Mouse (Mus musculus): ENCODE results near the gene Top2a. TPM values are rescaled to one million over a fixed set of nuclear protein-coding genes. Genes with fewer than 3 reads are reported as not detected.

The Top2a gene
- polyA plus RNA-seq, 1 experiment from 2014 or later = 217 TPM

DNA sequence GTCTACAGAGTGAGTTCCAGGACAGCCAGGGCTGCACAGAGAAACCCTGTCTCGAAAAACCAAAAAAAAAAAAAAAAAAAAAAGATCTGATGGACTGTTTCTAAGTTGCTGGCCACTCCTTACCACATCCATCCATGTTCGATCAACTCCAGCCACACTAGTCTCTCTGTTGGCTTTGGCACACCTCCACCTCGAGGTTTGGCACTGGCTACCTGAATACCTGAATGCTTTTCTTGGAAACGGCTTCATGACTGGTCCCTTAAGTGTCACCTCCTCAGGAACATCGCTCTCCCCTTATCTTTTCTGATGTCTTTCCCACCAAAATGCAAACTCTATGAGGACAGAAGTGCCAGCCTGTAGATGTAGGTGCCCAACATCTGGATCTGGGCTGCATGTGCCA lies 44.6 kb downstream of the Top2a start:
- Histone ChIP-seq H3K9me3 (no peaks in the 10 kb centered on the region), H3K4me3 (replicated peaks) (no peak overlapping the region), H3K36me3 (peaks cover 4% of the 10 kb centered on the region; the same call in 1 of the 2 replicates), H3K9ac (no peak overlapping the region), H3K27ac (no peak overlapping the region), H3K27me3 (replicated peaks) (peaks cover 12% of the 10 kb centered on the region; the same call in 1 of the 2 replicates), H3K4me2 (no peak overlapping the region), H3K4me1 (peaks cover 12% of the 10 kb centered on the region)
- ATAC-seq (ENCODE audit: insufficient read depth, low FRiP score, low read depth) = no peak
- 77% methylated on average over 5 of the region's 5 CpGs for WGBS

DNA sequence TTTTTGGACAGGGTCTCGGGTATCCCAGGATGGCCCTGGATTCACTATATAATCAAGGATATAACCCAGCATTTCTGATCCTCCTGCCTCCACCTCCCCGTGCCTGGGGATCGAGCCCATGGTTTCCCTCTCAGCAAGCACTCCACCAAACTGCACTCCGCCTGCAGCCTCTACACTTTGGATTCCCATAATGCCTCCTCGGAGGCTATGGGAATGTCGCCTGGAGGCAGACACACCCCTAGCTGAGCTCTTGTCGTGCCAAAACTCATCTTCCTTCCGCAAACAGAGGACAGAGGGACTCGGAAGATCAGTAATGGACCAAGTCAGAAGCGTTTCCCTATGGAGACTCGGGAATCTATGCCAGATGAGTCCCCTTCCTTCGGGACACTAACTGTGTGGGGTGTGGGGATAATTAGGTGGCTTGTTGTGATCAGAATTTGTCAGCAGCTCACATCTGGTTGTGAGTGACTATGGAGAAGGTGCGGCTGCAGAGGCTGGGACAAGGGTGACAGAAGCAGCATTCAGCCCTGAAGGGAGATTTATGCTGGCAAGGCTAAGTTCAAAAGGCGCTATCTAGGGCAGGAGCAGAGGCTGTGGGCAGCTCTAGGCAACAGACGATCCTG lies 45.4 kb downstream of the Top2a start:
- Histone ChIP-seq H3K27me3 (replicated peaks) (peaks cover 12% of the 10 kb centered on the region; the same call in 1 of the 2 replicates), H3K36me3 (peaks cover 7% of the 10 kb centered on the region), H3K9me3 (no peaks in the 10 kb centered on the region), H3K4me2 (no peak overlapping the region), H3K9ac (no peak overlapping the region), H3K4me3 (replicated peaks) (no peak overlapping the region), H3K4me1 (peaks cover 12% of the 10 kb centered on the region), H3K27ac (no peak overlapping the region)
- ATAC-seq (ENCODE audit: insufficient read depth, low FRiP score, low read depth) = no peak
- WGBS = 59% methylated on average over 15 of the region's 15 CpGs

DNA sequence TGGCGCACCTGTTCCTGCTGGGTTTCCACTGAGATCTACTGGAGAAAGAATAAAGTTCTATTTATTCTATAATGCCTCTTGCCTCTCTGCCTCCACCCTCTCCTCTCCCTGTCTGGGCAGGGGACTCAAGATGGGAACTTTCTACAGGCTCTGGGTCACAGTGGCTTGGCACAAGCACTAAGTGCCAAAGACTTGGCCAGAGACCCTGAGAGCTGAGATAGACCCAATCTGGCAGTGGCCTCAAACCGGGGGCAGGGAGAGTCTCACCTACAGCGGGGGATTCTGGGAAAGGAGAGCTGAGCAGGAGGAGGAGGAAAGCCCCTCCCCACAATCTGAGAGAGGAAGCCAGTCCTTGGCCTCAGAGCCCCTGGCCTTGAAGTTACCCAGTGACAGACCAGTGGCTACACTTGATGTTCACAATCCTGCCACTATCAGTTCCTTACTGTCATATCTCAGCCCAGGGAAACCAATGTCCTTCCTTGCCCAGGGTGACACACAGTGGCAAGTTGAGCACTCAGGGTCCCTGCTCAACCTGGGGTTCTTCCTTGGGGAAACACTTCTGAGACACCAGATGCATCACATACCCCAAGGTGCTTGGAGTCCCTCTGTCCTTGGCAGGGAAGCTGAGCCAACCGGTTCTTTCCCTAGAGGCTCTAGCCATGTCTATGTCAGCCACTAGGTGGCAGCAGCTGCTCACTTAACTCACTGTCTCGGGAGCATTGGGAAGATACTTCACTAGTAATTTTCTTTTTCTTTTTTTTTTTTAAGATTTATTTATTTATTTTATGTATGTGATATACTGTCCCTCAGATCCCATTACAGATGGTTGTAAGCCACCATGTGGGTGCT lies 48.9 kb downstream of the Top2a start:
- Histone ChIP-seq H3K9me3 (no peaks in the 10 kb centered on the region), H3K4me3 (replicated peaks) (no peak overlapping the region), H3K27ac (no peak overlapping the region; the same call in 1 of the 2 replicates), H3K9ac (no peak overlapping the region), H3K27me3 (replicated peaks) (0 out of 2 replicates have a peak, but pooled peaks cover under 1% of the 10 kb centered on the region), H3K4me1 (peaks cover 16% of the 10 kb centered on the region), H3K36me3 (peaks cover 37% of the 10 kb centered on the region), H3K4me2 (no peak overlapping the region)
- WGBS = 53% methylated on average over 5 of the region's 5 CpGs
- no peak for ATAC-seq (ENCODE audit: insufficient read depth, low FRiP score, low read depth)

DNA sequence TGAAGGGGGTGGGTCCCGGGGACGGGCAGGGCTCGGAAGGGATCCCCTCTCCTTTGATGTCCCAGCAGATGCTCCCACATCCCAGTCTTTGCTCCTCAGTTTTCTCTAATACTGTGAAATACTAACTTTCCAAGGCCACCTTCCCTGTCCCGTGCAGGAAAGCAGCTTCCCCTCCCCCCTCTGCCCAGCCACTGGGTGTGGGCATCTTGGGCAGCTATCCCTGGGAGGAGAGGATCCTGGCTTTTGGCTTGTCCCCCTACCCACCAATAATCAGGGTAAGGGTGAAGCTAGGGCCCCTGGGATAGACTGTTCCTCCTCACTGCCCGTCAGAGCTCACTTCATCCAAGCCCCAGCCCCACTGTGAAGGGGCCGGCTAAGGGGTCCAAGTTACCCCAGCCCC lies 49.8 kb downstream of the Top2a start:
- Histone ChIP-seq H3K27ac (no peak overlapping the region), H3K9me3 (no peaks in the 10 kb centered on the region), H3K4me1 (peaks cover 25% of the 10 kb centered on the region), H3K36me3 (peaks cover 43% of the 10 kb centered on the region), H3K9ac (no peak overlapping the region), H3K27me3 (replicated peaks) (no peaks in the 10 kb centered on the region), H3K4me3 (replicated peaks) (no peak overlapping the region), H3K4me2 (no peak overlapping the region)
- 84% methylated on average over 6 of the region's 6 CpGs for WGBS
- ATAC-seq (ENCODE audit: insufficient read depth, low FRiP score, low read depth) = no peak

DNA sequence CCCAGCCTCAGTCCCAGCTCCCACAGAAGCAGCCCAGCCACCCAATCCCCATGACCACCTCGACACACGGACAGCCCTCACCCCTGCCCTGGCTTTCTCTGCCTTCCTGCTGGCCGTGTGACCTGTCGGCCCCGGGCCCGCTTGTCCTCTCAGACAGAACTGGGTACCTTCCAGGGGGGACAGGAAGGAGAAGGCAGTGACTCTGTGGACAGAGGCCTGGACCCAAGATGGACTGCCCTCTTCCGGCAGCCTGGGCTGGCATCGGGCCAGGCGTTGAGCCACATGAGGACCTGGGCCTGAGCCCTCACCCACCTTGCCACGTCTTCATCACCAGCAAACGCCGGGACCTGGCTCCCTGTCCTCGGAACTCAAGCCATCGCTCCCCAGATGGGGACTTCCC lies 50.4 kb downstream of the Top2a start:
- no peak overlapping the region for H3K4me2 ChIP-seq
- no peak overlapping the region for H3K4me3 ChIP-seq (replicated peaks)
- no peaks in the 10 kb centered on the region for H3K9me3 ChIP-seq
- ATAC-seq (ENCODE audit: insufficient read depth, low FRiP score, low read depth) = no peak
- H3K4me1 ChIP-seq = peaks cover 31% of the 10 kb centered on the region
- H3K9ac ChIP-seq = no peak overlapping the region
- 79% methylated on average over 14 of the region's 14 CpGs for WGBS
- no peak overlapping the region for H3K27ac ChIP-seq
- H3K36me3 ChIP-seq = peaks cover 43% of the 10 kb centered on the region
- H3K27me3 ChIP-seq (replicated peaks) = no peaks in the 10 kb centered on the region

DNA sequence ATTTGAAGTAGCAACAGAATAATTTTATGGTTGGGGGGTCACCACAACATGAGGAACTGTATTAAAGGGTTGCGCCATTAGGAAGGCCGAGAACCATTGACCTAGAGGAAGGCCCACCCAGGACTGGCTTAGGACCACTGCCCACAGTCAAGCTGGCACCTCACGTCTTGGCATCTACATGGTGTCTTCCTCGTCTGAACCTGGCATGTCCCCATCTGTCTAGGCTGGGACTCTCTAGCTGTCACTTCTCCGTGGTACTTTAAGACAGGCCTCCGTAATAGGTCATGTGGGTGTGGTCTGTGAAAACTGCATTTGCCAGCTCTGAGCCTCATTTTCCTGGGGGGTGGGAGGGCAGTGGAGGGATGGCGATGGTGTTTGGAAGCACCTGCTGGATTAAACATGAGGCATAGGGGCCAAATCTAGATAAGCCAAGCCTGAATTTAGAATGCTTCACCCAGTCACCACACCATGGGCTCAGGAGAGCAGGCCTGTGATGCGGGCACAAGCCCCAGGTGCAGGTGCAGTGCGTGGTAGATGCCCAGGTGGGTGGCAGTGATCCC lies 51.1 kb downstream of the Top2a start:
- no peak for ATAC-seq (ENCODE audit: insufficient read depth, low FRiP score, low read depth)
- 88% methylated on average over 9 of the region's 9 CpGs for WGBS

DNA sequence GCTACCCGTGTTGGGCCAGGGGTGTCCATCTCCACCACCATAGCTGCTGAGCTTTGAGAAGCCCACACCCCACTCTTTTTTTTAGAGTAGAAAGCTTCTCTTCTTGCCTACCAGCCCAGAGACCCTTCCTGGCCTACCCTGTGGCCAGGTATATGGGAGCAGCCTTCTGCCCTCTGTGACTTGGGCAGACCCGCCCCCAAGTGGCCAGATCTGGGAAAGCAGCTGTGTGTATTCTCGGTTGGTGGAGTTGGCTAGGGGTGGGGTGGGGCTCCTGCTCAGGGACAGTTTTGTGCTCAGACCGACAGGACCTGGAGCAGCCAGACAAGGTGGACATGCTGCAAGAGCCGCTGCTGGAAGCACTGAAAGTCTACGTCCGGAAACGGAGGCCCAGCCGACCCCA lies 51.8 kb downstream of the Top2a start:
- Histone ChIP-seq H3K4me3 (replicated peaks) (no peak overlapping the region), H3K4me1 (peaks cover 44% of the 10 kb centered on the region), H3K36me3 (peaks cover 46% of the 10 kb centered on the region), H3K9ac (no peak overlapping the region), H3K4me2 (no peak overlapping the region), H3K27me3 (replicated peaks) (no peaks in the 10 kb centered on the region), H3K9me3 (no peaks in the 10 kb centered on the region), H3K27ac (no peak overlapping the region)
- 49% methylated on average over 9 of the region's 9 CpGs for WGBS
- ATAC-seq (ENCODE audit: insufficient read depth, low FRiP score, low read depth) = no peak

More for the DNA sequence above, 51.1 kb downstream of the Top2a start:
- Histone ChIP-seq H3K27me3 (replicated peaks) (no peaks in the 10 kb centered on the region), H3K4me2 (no peak overlapping the region), H3K36me3 (peaks cover 44% of the 10 kb centered on the region), H3K9ac (no peak overlapping the region), H3K9me3 (no peaks in the 10 kb centered on the region), H3K4me3 (replicated peaks) (no peak overlapping the region), H3K4me1 (peaks cover 38% of the 10 kb centered on the region), H3K27ac (no peak overlapping the region)

DNA sequence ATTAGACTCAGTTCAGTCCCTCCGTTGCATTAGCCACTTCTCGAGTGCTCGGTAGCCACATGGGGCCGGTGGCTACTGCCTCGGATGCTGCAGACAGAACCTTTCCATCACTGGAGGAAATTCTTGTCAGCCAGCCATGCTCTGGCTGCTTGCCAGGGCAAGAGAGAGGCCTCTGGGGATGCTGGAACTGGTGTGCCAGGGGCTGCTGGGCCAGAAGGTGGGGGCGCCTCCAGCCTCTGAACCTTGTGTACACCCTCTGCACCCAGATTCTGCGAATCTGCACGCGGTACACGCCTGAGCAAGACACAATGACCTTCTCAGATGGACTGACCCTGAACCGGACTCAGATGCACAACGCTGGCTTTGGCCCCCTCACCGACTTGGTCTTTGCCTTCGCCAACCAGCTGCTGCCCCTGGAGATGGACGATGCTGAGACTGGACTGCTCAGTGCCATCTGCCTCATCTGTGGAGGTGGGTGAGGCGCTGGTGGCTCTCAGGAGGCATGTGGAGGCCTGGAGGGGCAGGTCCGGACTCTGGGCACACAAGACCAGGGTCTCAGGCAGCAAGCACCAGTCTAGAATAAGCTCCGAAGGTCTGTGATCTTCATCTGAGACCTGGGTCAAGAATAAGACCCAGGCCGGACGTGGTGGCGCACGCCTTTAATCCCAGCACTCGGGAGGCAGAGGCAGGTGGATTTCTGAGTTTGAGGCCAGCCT lies 52.5 kb downstream of the Top2a start:
- WGBS = 68% methylated on average over 23 of the region's 23 CpGs
- no peak overlapping the region for H3K9ac ChIP-seq
- H3K9me3 ChIP-seq = no peaks in the 10 kb centered on the region
- H3K27me3 ChIP-seq (replicated peaks) = no peaks in the 10 kb centered on the region
- ATAC-seq (ENCODE audit: insufficient read depth, low FRiP score, low read depth) = no peak
- H3K36me3 ChIP-seq = peaks cover 51% of the 10 kb centered on the region
- H3K27ac ChIP-seq = peak overlapping the region; percentile 54
- H3K4me1 ChIP-seq = peaks cover 51% of the 10 kb centered on the region
- H3K4me2 ChIP-seq = no peak overlapping the region
- H3K4me3 ChIP-seq (replicated peaks) = no peak overlapping the region

DNA sequence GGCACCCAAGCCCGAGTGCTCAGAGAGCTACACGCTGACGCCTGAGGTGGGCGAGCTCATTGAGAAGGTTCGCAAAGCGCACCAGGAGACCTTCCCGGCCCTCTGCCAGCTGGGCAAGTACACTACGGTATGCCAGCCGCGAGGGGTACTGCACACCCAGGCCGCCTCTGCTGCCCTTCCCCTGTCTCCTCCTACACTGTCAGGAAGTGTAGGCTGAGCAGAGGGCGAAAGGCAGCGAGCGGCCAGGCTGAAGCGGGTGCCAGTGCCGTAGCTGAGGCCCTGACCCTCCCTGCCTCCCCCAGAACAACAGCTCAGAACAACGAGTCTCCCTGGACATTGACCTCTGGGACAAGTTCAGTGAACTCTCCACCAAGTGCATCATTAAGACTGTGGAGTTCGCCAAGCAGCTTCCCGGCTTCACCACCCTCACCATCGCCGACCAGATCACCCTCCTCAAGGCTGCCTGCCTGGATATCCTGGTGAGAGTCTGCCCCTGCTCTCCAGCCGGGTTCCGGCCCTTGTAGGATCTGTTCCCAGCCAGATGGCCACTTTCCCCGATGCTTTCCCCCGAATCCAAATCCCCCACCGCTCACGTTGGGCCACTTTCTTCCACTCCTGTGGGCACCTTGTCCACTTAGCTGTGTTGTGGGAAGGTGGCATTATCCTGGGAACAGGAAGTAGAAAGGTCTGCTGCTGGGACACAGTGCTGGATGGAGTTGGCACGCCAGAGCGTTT lies 53.6 kb downstream of the Top2a start:
- no peaks in the 10 kb centered on the region for H3K9me3 ChIP-seq
- no peak overlapping the region for H3K4me3 ChIP-seq (replicated peaks)
- peaks cover 62% of the 10 kb centered on the region for H3K4me1 ChIP-seq
- no peaks in the 10 kb centered on the region for H3K27me3 ChIP-seq (replicated peaks)
- no peak for ATAC-seq (ENCODE audit: insufficient read depth, low FRiP score, low read depth)
- 70% methylated on average over 29 of the region's 29 CpGs for WGBS
- H3K27ac ChIP-seq = peak overlapping the region; percentile 54
- H3K4me2 ChIP-seq = no peak overlapping the region
- peaks cover 52% of the 10 kb centered on the region for H3K36me3 ChIP-seq
- H3K9ac ChIP-seq = no peak overlapping the region

DNA sequence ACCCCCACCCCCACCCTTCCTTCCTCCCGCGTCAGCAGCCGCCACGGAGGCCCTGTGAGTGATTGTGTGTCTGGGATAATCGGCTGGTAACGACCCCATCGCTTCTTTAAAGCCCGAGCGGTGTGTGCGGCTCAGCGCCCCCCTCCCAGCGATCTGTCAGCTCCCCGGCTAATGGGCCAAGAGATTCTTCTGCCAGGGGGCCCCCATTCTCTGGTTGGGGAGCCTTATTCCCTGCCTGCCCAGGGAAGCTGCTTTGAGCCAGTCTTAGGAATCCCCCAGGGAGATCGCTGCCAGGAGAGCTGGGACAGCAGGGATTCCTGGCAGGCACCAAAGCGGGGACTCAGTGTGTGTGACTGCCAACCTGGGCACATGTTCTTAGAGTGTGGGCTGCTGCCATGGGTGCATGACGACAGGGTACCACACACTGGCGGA lies 54.5 kb downstream of the Top2a start:
- Histone ChIP-seq H3K4me1 (peaks cover 71% of the 10 kb centered on the region), H3K27me3 (replicated peaks) (no peaks in the 10 kb centered on the region), H3K4me2 (no peak overlapping the region), H3K4me3 (replicated peaks) (no peak overlapping the region; the same call in 1 of the 2 replicates), H3K9ac (no peak overlapping the region; the same call in 1 of the 2 replicates), H3K36me3 (peaks cover 48% of the 10 kb centered on the region), H3K27ac (peak overlapping the region; percentile 54), H3K9me3 (no peaks in the 10 kb centered on the region)
- 34% methylated on average over 14 of the region's 17 CpGs for WGBS
- no peak for ATAC-seq (ENCODE audit: insufficient read depth, low FRiP score, low read depth)
